Comparison of ENCODE assay signal across 11 mouse cellular contexts in genomic region chr13:40938485-40939357, GRCm38 (mm10).
DNase-seq lines count a peak whose midpoint lies in the region; ATAC-seq lines count a peak whose summit lies in the region.
"Had no signal": no experiment of that assay in that cellular context is flagged by ENCODE, and none has a peak within 500 bp of the region (broad histone marks: within the 10 kb centered on the region; RNA-seq: fewer than 3 reads in every experiment).

No protein-coding gene starts in this region.

- no peak overlapping the region for H3K9ac ChIP-seq in forebrain, embryonic 13.5 days
- H3K9ac ChIP-seq in liver, embryonic 16.5 days (ENCODE audit: low read depth, low read length), result no peak overlapping the region
- H3K9ac ChIP-seq: hindbrain, embryonic 15.5 days; neural tube, embryonic 12.5 days had no signal

- no peaks in the 10 kb centered on the region for H3K36me3 ChIP-seq in forebrain, embryonic 13.5 days (ENCODE audit: poor library complexity, severe bottlenecking)
- H3K36me3 ChIP-seq in forebrain, embryonic 10.5 days (replicated peaks), result no peaks in the 10 kb centered on the region; the same call in 1 of the 2 replicates
- no peaks in the 10 kb centered on the region for H3K36me3 ChIP-seq in liver, embryonic 16.5 days (ENCODE audit: control insufficient read depth, insufficient read depth)
- H3K36me3 ChIP-seq: hindbrain, embryonic 15.5 days; neural tube, embryonic 12.5 days had no signal

- H3K27ac ChIP-seq in forebrain, embryonic 13.5 days, result no peak overlapping the region
- no peak overlapping the region for H3K27ac ChIP-seq in forebrain, embryonic 10.5 days
- peak overlapping the region; percentile 42; the same call in 1 of the 2 replicates for H3K27ac ChIP-seq in liver, embryonic 16.5 days (ENCODE audit: low read length)
- H3K27ac ChIP-seq: hindbrain, embryonic 15.5 days; neural tube, embryonic 12.5 days had no signal

- WGBS in forebrain, embryonic 13.5 days, result 83% methylated on average over 11 of the region's 11 CpGs
- WGBS in forebrain, embryonic 10.5 days, result 89% methylated on average over 11 of the region's 11 CpGs
- WGBS in liver, embryonic 16.5 days (ENCODE audit: insufficient replicate concordance), result 59% methylated on average over 11 of the region's 11 CpGs

- H3K4me3 ChIP-seq in forebrain, embryonic 13.5 days, result no peak overlapping the region
- H3K4me3 ChIP-seq in forebrain, embryonic 10.5 days, result no peak overlapping the region
- H3K4me3 ChIP-seq in liver, embryonic 16.5 days (ENCODE audit: low read depth, low read length), result no peak overlapping the region
- H3K4me3 ChIP-seq: hindbrain, embryonic 15.5 days; neural tube, embryonic 12.5 days had no signal

- intact Hi-C loops in heart, postnatal 10 days (cut with DNase I), result no loop called here

- ATAC-seq in forebrain, embryonic 13.5 days, result peak; percentile 61; the same call in 1 of the 2 replicates
- peak; percentile 77 for ATAC-seq in liver, embryonic 16.5 days (ENCODE audit: low read depth)
- 0 out of 2 replicates have a peak, but pooled peaks have one; percentile 2 for ATAC-seq in neutrophil, adult 5-6 weeks (ENCODE audit: extremely low read depth, insufficient number of reproducible peaks, low FRiP score, poor library complexity, severe bottlenecking)

- H3K4me2 ChIP-seq in forebrain, embryonic 13.5 days, result no peak overlapping the region
- H3K4me2 ChIP-seq in liver, embryonic 16.5 days (ENCODE audit: low read depth, low read length), result no peak overlapping the region
- H3K4me2 ChIP-seq: hindbrain, embryonic 15.5 days; neural tube, embryonic 12.5 days had no signal

- no peaks in the 10 kb centered on the region for H3K4me1 ChIP-seq in forebrain, embryonic 13.5 days
- no peaks in the 10 kb centered on the region for H3K4me1 ChIP-seq in forebrain, embryonic 10.5 days
- H3K4me1 ChIP-seq in liver, embryonic 16.5 days (ENCODE audit: control insufficient read depth, low read depth, low read length), result no peaks in the 10 kb centered on the region
- H3K4me1 ChIP-seq: hindbrain, embryonic 15.5 days; neural tube, embryonic 12.5 days had no signal

- no peak for DNase-seq in forebrain, embryonic 10.5 days (ENCODE audit: extremely low spot score, low spot score)
- DNase-seq in liver, result no peak
- DNase-seq in heart, postnatal 10 days, result peak; percentile 51 to 54
- no peak for DNase-seq in cerebellum, adult 11-12 months
- DNase-seq in testis, postnatal 14 days (ENCODE audit: low spot score), result no peak
- DNase-seq: adrenal gland, postnatal 10 days had no signal

- no peaks in the 10 kb centered on the region for H3K9me3 ChIP-seq in forebrain, embryonic 13.5 days (replicated peaks)
- no peaks in the 10 kb centered on the region for H3K9me3 ChIP-seq in forebrain, embryonic 10.5 days
- no peaks in the 10 kb centered on the region for H3K9me3 ChIP-seq in liver, embryonic 16.5 days (replicated peaks; ENCODE audit: control insufficient read depth, low read length)
- H3K9me3 ChIP-seq: hindbrain, embryonic 15.5 days had no signal

- no peaks in the 10 kb centered on the region for H3K27me3 ChIP-seq in forebrain, embryonic 13.5 days
- H3K27me3 ChIP-seq in forebrain, embryonic 10.5 days (ENCODE audit: poor library complexity, severe bottlenecking), result no peaks in the 10 kb centered on the region
- H3K27me3 ChIP-seq in liver, embryonic 16.5 days (ENCODE audit: control insufficient read depth, insufficient read depth, low read depth, low read length), result no peaks in the 10 kb centered on the region
- H3K27me3 ChIP-seq: hindbrain, embryonic 15.5 days; neural tube, embryonic 12.5 days had no signal

Comparison
In these comparisons a context has a peak if more than half of its experiments do, and no peak if none do; other contexts are left out.
1. ATAC-seq: peak in every context shown above with its lines; median percentile 77 in liver, embryonic 16.5 days; 61 in forebrain, embryonic 13.5 days; 2 in neutrophil, adult 5-6 weeks.
2. DNase-seq: peak in heart, postnatal 10 days (2 of 2); none in forebrain, embryonic 10.5 days (single experiment), liver (single experiment), cerebellum, adult 11-12 months (single experiment) and testis, postnatal 14 days (single experiment).